Mouse (Mus musculus) liver, embryonic 14.5 days (tissue): ENCODE measurements around the gene Sos2.

ENCODE experiments used
- CTCF ChIP-seq: IDR thresholded peaks from 2 replicates; pipeline ENCODE4 v1.5.1; 2016; ENCODE audit warnings: antibody characterized with exemption, low read depth, control low read depth
- EP300 ChIP-seq: IDR thresholded peaks from 2 replicates; pipeline ENCODE4 v1.6.1; 2016; ENCODE audit warnings: antibody characterized with exemption, low read depth

DNA sequence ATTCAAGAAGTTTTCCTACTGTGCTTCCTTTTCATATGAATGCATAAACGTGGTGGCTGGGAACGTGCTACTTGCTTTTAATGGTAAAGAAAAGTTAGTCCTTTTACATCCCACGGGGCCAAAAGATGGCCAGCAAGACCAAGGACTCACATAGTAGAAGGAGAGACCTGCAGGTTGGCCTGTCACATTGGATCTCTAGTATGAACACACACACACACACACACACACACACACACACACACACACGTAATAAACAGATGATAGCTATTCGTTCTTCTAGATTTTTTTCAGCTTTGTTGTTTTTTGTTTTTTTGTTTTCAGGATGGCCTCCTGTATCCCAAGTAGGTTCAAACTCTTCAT, 98.4 kb downstream of the Sos2 start:
- TF ChIP-seq CTCF (no peak), EP300 (no peak)
